Mouse (Mus musculus): ENCODE measurements at regions not wholly inside any gene's neighbourhood (a gene's known extent, or its start where the extent isn't known, plus 50 kb on each side); places are given as distances from the start of the nearest gene placed in this dataset.

GRCm38 (mm10) chr8:126647350-126647749, 53.6 kb upstream of the Irf2bp2 start:
- Histone ChIP-seq H3K9me3 (peaks cover 5% of the 10 kb centered on the region; the same call in 1 of the 2 replicates), H3K4me1 (peaks cover 13% of the 10 kb centered on the region), H3K9ac (no peak overlapping the region), H3K4me3 (no peak overlapping the region), H3K36me3 (no peaks in the 10 kb centered on the region), H3K4me2 (replicated peaks) (no peak overlapping the region), H3K27me3 (no peaks in the 10 kb centered on the region), H3K27ac (no peak overlapping the region)
- 67% methylated on average over 1 of the region's 1 CpGs for WGBS
- ATAC-seq (ENCODE audit: low FRiP score, low read depth) = no peak

DNA sequence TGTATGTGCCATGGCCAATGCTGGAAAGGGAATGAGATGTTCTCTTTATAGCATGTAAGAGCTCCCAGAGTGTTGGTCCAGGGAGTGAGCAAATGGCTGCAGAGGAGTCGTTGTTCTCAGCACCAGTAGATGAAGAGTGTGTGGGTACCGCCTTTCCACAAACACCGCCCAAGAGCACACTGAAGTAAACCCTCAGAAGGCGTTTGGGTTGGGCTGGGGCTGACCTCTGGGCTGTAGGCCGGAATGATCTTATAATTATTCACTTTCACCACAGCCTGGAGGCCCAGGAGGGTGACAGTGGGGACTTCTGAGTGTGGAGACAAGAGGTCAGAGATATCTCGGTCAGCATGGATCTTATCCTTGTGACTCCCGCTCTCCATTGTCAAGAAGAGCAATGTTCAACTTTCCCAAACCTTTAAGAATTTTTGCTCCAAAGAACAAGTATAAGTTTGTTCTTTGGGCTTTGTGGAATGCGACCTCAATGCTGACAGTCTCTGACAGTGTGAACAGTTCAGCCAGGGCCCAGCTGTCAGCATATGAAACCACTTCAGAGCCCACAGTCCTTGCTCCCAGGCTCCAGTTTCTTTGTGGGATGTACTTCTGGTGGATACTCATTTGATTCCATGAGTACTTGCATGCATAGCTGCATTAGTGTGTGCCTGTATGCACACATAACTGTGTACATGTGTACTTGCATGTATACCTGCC, 53.0 kb upstream of the Irf2bp2 start:
- no peak overlapping the region for H3K4me2 ChIP-seq (replicated peaks)
- ATAC-seq (ENCODE audit: low FRiP score, low read depth) = no peak
- peaks cover 13% of the 10 kb centered on the region for H3K4me1 ChIP-seq
- H3K27ac ChIP-seq = no peak overlapping the region; the same call in 1 of the 2 replicates
- peaks cover 6% of the 10 kb centered on the region; the same call in 1 of the 2 replicates for H3K9me3 ChIP-seq
- H3K9ac ChIP-seq = no peak overlapping the region
- H3K4me3 ChIP-seq = no peak overlapping the region
- WGBS = 64% methylated on average over 8 of the region's 8 CpGs
- no peaks in the 10 kb centered on the region for H3K27me3 ChIP-seq
- no peaks in the 10 kb centered on the region for H3K36me3 ChIP-seq

GRCm38 (mm10) chr8:126644179-126644578, 50.4 kb upstream of the Irf2bp2 start:
- ATAC-seq (ENCODE audit: low FRiP score, low read depth) = no peak
- Histone ChIP-seq H3K27ac (no peak overlapping the region), H3K9me3 (peaks cover 6% of the 10 kb centered on the region; the same call in 1 of the 2 replicates), H3K4me2 (replicated peaks) (no peak overlapping the region), H3K4me1 (peaks cover 13% of the 10 kb centered on the region), H3K9ac (no peak overlapping the region), H3K27me3 (no peaks in the 10 kb centered on the region), H3K4me3 (no peak overlapping the region), H3K36me3 (no peaks in the 10 kb centered on the region)
- WGBS = 23% methylated on average over 5 of the region's 5 CpGs
